Mouse (Mus musculus) spleen, adult 12 weeks (tissue): ENCODE data around the gene Clcn1.

ENCODE experiments used
- DNase-seq: peaks from one replicate; pipeline ENCODE4 v3.0.0; 2022; ENCODE audit warnings: low spot score

Clcn1 gene

GRCm38 (mm10) chr6:42286448-42286847 is at the start of gene Clcn1:
Clcn1 (plus strand) TSS chr6:42286685.
- no peak for DNase-seq

DNA sequence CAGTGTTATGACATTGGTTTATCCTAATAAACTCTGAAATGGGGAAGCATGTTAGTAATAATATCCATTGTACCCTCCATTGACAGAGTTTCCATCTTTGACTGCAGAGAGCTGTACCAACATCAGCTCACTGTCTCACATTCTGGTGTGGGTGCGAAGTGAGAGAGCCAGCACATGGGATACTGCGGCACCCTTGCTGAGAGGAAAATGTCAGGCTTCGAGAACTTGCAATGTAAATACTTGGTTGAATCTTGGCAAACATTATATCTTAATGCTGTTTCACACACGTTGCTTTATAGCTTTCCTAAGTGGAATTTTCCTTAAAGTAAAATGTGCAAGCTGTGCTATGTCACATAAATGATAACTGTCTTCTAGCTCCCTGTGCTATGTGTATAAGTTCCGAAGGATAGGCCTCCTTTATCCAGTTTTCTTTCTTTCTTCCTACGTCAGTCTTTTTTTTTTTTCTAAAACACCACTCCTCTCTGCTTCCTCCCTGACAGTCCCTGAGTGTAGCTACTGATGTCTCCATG is 49.1 kb upstream of the Clcn1 start:
- DNase-seq = no peak

GRCm38 (mm10) chr6:42241311-42242045 is 45.0 kb upstream of the Clcn1 start:
- DNase-seq = no peak

DNA sequence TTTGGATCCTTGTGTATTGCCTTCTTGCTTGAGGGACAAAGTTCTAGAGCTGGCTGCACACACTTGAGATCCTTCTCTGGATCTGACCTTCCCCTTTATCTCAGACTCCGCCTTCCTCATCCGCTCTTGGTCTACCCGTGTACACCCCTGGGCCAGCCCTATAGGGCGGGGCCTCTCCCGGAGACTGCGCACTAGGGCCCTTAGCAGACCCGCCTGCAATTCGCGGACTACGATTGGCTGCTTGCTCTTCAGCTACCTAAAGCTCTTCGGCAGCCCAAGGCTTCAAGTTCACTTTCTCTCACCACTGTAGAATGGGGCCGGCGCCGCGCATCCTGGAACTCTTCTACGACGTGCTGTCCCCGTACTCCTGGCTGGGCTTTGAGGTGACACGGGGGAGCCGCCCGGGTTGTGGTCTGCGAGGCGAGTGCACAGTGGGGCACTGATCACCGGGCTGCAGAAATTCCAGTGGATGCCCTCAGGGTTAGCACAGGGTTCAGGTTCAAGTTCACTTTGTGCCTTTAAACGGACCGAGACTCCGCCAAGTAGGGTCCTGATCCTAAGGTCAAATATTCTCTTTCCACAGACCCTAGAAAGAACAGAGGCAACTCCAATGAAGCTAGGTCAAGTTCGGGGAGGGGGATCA is 40.7 kb upstream of the Clcn1 start, which contains the start of gene Gstk1:
Gstk1 (plus strand) TSS at position 225 of the 643 bp plus-strand sequence.
- DNase-seq = peak; percentile 81

GRCm38 (mm10) chr6:42247173-42247572 is 39.3 kb upstream of the Clcn1 start:
- no peak for DNase-seq

DNA sequence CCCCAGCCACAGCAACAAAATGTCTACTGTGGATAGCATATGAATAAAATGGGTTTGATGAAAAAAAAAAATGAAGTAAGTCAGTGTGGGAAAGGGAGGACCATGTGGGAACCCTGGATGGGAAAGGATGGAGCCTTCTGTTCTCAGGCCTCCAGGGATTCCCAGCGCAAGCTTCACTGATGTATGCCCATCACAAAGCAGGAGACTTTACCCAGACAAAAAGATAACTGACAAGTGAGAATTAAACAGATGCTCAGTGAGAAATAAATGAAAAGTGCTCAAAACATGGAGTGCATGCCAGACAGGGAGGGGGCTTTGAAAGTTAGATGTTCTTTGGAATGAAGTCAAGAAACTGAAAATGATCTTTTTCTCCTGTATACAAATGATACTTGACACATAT is 38.5 kb upstream of the Clcn1 start:
- no peak for DNase-seq

DNA sequence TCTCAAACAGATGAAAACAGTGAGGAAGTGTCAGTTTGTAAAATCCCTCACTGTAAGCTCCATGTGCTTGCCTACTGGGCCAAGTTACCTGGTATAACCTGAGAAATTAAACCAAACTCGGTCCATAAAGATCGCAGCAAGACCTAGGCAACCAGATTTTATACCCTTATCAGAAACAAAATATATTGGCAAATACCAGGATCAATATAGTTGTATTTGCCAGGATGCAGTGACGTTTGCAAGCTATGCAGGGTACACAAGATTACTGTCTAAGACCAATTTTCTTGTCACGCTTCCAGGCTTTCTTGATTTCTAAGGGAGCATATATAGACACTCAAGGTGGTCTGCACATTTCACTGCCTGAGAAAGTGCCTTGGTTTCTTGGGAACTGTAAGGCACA is 34.7 kb upstream of the Clcn1 start:
- no peak for DNase-seq

DNA sequence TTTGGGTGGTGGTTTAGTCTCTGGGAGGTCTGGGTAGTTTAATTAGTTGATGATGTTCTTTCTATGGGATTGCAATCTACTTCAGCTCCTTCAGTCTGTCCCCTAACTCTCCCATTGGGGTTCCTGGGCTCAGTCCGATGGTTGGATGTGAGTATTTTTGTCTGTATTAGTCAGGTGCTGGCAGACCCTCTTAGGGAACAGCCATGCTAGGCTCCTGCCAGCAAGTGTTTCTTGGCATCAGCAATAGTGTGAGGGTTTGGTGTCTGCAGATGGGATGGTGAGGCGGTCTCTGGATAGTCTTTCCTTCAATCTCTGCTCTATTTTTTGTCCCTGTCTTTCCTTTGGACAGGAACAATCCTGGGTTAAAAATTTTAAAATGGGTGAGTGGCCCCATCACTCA is 33.4 kb upstream of the Clcn1 start:
- no peak for DNase-seq

DNA sequence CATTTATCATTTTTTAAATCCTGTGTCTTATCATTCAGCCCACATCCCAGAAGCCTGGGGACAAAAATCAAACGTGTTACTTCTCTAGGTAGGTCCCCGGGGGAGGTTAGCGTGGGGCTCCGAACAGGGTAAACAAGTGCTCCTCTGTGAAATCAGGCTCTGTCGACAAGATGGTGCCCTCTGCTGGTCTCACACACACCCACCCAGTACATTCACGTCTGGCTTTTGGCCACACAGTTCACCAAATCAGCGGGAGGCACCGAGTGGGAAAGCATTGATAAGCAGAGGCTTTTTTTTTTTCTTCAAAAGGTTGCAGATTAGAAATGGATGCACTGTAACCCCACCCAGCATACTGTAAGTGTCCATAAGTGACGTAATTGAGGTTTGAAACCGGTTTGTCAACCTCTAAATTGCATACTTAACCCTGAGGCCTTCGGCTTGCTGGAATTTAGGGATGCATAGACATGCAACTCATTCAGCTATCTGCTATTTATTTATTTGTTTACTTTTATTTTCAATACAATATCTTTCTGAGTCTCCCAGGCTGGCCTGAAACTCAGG is 29.1 kb upstream of the Clcn1 start:
- peak; percentile 37 for DNase-seq

DNA sequence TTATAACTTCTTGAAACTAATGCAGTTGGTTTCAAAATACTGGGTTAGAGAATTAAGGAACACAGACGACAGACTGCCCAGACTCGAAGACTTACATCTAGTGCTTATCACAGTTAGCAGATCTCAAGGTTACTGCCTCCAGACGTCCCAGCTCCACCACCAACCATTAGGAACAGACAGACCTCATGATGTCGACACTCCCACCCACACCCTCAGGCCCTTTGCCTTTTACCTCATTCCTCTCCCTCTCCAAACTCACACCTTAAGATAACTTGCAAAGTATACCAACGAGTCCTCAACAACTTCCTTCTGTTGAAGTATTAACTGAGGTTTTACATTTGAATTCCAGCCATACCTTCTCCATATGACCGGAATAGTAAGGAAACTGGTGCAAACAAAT is 26.1 kb upstream of the Clcn1 start:
- no peak for DNase-seq

DNA sequence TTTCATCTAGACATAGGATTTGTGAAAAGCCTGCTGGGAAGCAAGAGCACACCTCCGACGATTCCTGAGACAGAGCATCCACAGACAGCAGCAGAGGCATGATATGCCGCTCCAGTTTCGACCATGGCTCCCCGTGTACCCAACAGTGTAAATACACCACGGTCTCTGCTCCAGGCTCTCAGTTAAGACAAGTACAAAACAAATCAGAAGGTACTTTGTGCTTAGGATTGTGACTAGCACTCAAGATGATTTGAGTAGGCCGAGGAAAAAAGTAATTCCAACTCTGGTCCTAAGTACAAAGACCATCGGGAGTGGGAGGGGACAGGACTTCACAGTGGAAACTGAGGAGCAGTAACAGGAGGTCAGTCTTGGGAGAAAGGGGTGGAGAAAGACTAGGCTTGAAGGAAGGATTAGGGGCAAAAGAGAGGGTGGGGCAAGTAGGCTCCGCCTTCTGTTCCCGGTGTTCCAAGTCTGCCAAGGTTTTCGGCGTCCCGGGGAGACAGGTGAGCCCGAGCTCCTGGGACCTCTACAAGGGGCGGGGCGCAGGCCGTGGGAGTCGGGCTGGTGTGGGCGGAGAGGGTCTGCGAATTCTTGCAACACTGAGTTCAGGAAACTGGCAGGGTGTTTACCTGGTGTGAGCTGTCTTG is 24.8 kb upstream of the Clcn1 start, which contains the start of gene Tmem139:
Tmem139 (plus strand) TSS at position 447 of the 647 bp plus-strand sequence.
- no peak for DNase-seq

- peak; percentile 93 for DNase-seq
Measured at GRCm38 (mm10) chr6:42264626-42265312, 21.7 kb upstream of the Clcn1 start, which contains the start of gene Casp2. Casp2 (plus strand) TSS chr6:42264985.

DNA sequence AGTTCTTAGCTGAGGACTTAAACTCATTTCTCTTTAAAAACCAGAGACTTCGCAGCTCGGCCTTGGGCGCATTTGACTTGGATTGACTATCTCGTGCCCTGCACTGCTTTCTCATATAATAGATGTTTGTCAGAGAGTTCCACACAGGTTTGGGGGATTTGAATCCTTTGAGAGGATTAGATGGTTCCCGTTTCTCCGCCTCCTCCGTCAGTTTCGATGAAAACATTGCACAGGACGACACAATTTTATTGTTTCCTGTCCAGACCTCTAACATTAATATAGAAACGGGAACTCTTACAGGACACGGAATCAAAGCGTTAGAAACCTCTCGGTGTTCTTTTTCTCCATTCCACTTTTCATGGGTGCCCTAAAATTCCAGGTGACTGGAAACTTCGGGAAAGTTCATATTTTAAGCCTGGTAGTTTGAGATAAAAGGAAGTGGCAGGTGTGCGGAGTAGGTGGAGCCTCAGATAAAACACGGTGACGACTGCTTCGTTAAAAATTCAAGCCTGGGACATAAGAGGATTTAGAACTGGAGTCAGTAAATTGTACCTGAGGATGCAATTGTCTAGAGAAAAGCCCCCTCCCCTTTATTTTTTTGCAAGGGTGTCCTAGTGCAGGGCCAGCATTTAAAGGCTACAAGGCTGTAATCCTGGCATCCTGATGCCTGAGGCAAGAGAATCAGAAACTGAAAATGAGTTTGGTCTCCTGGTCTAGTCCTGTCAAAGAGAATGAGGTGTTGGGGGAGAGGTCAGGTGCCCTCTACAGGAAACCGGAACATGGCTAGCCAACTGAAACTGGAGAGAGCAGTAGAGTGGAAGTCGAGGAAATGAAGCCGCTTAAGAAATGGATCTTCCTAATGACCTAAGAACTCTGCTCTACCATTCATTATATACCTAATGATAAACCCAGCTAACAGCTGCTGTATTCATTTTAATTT is 20.8 kb upstream of the Clcn1 start:
- peak; percentile 48 for DNase-seq

DNA sequence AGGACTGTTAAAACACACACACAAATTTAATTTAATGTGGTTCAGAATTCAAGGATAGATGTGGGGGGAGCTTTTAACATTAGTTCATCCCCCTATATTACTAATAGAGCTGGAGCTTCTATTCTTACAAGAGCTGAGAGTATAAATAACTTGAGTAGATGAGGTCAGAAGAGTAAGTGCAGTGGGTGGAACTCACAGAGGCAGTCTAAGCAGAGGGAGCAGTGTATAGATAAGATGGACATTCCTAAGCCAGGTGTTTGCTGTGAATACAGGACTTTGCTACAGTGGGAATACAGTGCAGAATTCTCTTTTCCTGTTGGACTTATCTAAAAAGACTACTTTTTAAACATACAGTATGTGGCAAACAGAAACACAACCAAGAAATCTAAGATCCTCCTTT is 15.7 kb upstream of the Clcn1 start:
- DNase-seq = no peak

DNA sequence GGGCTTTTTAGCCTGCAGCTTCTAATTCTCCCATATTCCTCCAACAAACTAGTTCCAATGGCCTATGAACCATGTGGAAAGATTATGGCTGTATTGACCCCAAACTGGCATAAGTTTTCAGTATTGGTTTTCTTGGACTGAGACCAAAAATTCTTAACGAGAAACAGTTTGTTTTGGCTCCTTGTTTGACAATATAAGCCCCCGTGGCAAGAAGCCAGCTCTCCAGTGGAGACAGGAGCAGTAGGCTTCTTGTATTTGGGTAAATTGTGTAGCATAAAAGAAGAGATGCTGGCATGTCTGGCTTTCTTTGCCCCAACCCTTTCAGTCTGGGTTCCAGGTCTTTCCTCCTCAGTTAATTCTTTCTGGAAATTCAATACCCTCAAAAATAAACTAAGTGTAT is 10.3 kb upstream of the Clcn1 start:
- DNase-seq = no peak

DNA sequence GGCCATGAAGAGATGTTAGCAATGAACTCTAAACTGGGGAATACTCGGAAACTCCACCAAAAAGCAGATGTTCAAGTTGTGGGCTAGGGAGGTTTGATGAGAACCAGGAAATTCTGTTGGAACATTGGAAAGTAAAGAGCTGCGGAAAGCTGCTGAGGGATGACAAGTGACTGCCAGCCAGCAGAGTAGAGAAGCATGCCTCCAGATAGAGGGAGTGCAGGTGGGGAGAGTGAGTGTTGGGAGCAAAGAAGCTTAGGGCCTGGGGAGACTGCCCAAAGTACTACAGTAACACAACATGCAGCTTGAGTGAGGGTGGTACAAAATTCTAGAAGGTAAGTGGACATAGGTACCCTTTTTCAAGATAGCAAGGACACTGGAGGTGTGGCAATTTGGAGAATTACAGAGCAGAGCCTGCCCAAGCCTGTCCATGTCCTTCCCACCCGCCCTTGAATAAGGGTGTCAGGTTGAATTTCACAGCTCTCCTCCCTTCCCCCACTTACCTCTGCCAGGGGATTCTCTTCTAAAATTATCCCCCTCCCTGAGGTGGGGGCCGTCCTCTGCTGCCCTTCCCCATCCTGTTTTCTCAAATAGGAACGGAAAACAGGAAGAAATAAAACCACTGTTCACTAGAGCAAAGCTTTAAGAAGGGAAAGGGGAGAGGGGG is 3.5 kb upstream of the Clcn1 start:
- DNase-seq = no peak

GRCm38 (mm10) chr6:42287562-42287961 is 1.1 kb downstream of the Clcn1 start:
- no peak for DNase-seq

GRCm38 (mm10) chr6:42293327-42293726 is 6.8 kb downstream of the Clcn1 start:
- DNase-seq = no peak

- no peak for DNase-seq
Measured at GRCm38 (mm10) chr6:42295549-42296094, 9.1 kb downstream of the Clcn1 start.

GRCm38 (mm10) chr6:42299362-42299761 is 12.9 kb downstream of the Clcn1 start:
- no peak for DNase-seq
